Mouse (Mus musculus) hindbrain, embryonic 10.5 days (tissue): ENCODE results near the gene Mecom. TPM values are rescaled to one million over a fixed set of nuclear protein-coding genes. Genes with fewer than 3 reads are reported as not detected.

Source experiments
- DNase-seq: peaks from one replicate; pipeline ENCODE4 v3.0.0-alpha.2; 2017; ENCODE audit warnings: low spot score
- H3K27ac ChIP-seq: fragments of 300-500 bp; sonication (generic); 2 replicates; pipeline ENCODE4 v1.5.1; 2016; ENCODE audit warnings: mild to moderate bottlenecking, moderate library complexity
- H3K27me3 ChIP-seq: fragments of 300-500 bp; sonication (generic); 2 replicates; pipeline ENCODE4 v1.6.1; 2016; ENCODE audit warnings: mild to moderate bottlenecking; ENCODE audit not compliant: poor library complexity, insufficient read depth, severe bottlenecking
- H3K36me3 ChIP-seq: fragments of 300-500 bp; sonication (generic); 2 replicates; pipeline ENCODE4 v1.6.1; 2016; ENCODE audit warnings: mild to moderate bottlenecking, moderate library complexity
- H3K4me1 ChIP-seq: fragments of 300-500 bp; sonication (generic); replicated peaks from 2 replicates; pipeline ENCODE4 v1.6.1; 2016; ENCODE audit warnings: mild to moderate bottlenecking
- H3K4me3 ChIP-seq: fragments of 300-500 bp; sonication (generic); 2 replicates; pipeline ENCODE4 v1.5.1; 2016; ENCODE audit warnings: mild to moderate bottlenecking, moderate library complexity
- H3K9me3 ChIP-seq: fragments of 300-500 bp; sonication (generic); 2 replicates; pipeline ENCODE4 v1.6.1; 2016; ENCODE audit warnings: mild to moderate bottlenecking, moderate library complexity
- WGBS: fragments of 180-500 bp; shearing (Covaris S2); methylation state at CpG from one replicate; pipeline ENCODE4 v1.1.7; 2016; 5-methylcytosine and 5-hydroxymethylcytosine counted together
- polyA plus RNA-seq: library from polyadenylated mRNA; unstranded; fragments of >200 nt; fragmentation: Nextera tagmentation; extraction: Ambion mirVana; gene quantifications from 2 replicates; pipeline ENCODE4 v1.2.1, GENCODE M21; 2016

The Mecom gene
- polyA plus RNA-seq, 1 experiment from 2014 or later: 25.8 TPM

DNA sequence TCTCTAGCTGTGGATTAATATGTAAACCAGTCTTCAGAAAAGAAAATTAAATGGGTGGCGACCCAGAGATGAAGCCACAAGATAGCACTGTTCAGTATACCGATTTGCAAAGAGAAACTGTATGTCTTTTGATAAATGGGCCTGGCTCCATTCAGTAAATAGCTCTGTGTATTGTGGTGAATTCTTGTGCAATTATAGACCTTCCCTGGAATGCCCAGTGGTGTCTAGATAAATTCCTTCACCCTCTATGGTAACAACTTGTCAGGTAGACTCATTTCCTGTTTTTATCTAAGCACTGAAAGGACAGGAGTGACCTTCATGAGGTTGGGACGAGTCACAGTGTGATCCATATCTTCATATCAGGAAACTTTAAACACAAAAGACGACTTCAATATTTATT lies 571.2 kb downstream of the Mecom start:
- no peaks in the 10 kb centered on the region for H3K27me3 ChIP-seq
- 82% methylated on average over 4 of the region's 4 CpGs for WGBS
- DNase-seq: no peak
- peaks cover 12% of the 10 kb centered on the region; the same call in 1 of the 2 replicates for H3K36me3 ChIP-seq
- no peak overlapping the region for H3K27ac ChIP-seq
- no peaks in the 10 kb centered on the region for H3K4me1 ChIP-seq
- no peaks in the 10 kb centered on the region for H3K9me3 ChIP-seq
- no peak overlapping the region for H3K4me3 ChIP-seq

DNA sequence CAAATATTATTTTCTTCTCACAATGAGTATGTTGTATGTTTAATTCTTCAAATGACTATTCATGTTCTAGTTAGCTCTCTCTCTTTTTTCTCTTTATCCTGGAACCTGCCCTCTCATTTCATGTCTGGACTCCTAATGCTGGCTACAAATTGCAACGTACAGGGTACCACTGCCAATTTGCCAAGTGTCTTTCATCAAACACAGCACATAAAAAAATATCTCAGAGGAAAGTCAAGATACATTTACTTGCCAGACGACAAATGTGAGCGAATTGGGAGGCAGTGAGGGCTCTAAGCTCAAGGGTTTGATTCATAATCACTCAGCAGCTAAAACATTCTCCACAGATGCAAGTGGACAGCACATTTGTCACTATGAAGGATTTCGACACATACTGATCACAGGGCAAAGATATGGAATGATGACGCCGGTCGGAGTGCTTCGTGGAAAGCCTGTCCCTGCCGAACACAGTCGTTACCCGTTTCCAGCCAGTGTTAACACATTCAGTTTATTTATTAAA lies 579.3 kb downstream of the Mecom start:
- WGBS: 88% methylated on average over 11 of the region's 11 CpGs

DNA sequence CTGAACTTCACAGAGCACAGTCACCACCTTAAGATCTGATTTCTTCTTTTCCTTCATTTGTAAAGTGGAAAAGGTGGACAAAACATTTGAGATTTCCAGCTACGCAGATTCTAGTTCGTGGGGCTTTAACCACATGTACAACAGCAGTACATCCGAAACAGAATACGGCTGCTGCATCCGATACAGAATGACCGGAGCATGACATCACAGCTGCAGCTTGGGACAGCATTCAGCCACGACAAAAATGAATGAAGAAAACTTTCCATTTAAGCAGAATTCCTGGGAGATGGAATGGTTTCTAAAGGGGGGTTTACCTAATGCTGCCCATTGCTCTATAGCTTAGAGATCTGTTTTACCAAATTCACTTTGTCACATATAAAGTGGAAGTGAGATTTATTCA lies 583.9 kb downstream of the Mecom start:
- Histone ChIP-seq H3K27me3 (no peaks in the 10 kb centered on the region), H3K4me1 (no peaks in the 10 kb centered on the region), H3K27ac (no peak overlapping the region), H3K9me3 (no peaks in the 10 kb centered on the region), H3K36me3 (peaks cover 6% of the 10 kb centered on the region), H3K4me3 (no peak overlapping the region)
- WGBS: 84% methylated on average over 7 of the region's 7 CpGs
- DNase-seq: no peak

More for the DNA sequence above, 579.3 kb downstream of the Mecom start:
- Histone ChIP-seq H3K27me3 (no peaks in the 10 kb centered on the region), H3K4me3 (no peak overlapping the region), H3K4me1 (no peaks in the 10 kb centered on the region), H3K9me3 (no peaks in the 10 kb centered on the region), H3K27ac (no peak overlapping the region), H3K36me3 (peaks cover under 1% of the 10 kb centered on the region; the same call in 1 of the 2 replicates)
- no peak for DNase-seq

GRCm38 (mm10) chr3:29963447-29963846 lies 584.4 kb downstream of the Mecom start:
- WGBS: 85% methylated on average over 3 of the region's 3 CpGs
- DNase-seq: no peak
- no peaks in the 10 kb centered on the region for H3K9me3 ChIP-seq
- H3K4me1 ChIP-seq: no peaks in the 10 kb centered on the region
- peaks cover 6% of the 10 kb centered on the region for H3K36me3 ChIP-seq
- no peak overlapping the region for H3K4me3 ChIP-seq
- no peaks in the 10 kb centered on the region for H3K27me3 ChIP-seq
- H3K27ac ChIP-seq: no peak overlapping the region

GRCm38 (mm10) chr3:29959051-29959450 lies 588.8 kb downstream of the Mecom start:
- peaks cover 16% of the 10 kb centered on the region for H3K36me3 ChIP-seq
- no peaks in the 10 kb centered on the region for H3K27me3 ChIP-seq
- DNase-seq: no peak
- H3K27ac ChIP-seq: no peak overlapping the region
- WGBS: 86% methylated on average over 3 of the region's 3 CpGs
- H3K9me3 ChIP-seq: no peaks in the 10 kb centered on the region
- H3K4me3 ChIP-seq: no peak overlapping the region
- H3K4me1 ChIP-seq: no peaks in the 10 kb centered on the region

GRCm38 (mm10) chr3:29957365-29958236 lies 590.2 kb downstream of the Mecom start:
- no peaks in the 10 kb centered on the region for H3K27me3 ChIP-seq
- H3K36me3 ChIP-seq: peaks cover 14% of the 10 kb centered on the region
- no peak overlapping the region for H3K4me3 ChIP-seq
- 88% methylated on average over 10 of the region's 10 CpGs for WGBS
- DNase-seq: no peak
- H3K4me1 ChIP-seq: no peaks in the 10 kb centered on the region
- no peaks in the 10 kb centered on the region for H3K9me3 ChIP-seq
- H3K27ac ChIP-seq: no peak overlapping the region

- Histone ChIP-seq H3K9me3 (no peaks in the 10 kb centered on the region), H3K4me1 (no peaks in the 10 kb centered on the region), H3K27me3 (no peaks in the 10 kb centered on the region), H3K4me3 (no peak overlapping the region), H3K36me3 (peaks cover 14% of the 10 kb centered on the region), H3K27ac (no peak overlapping the region)
- no peak for DNase-seq
- 70% methylated on average over 3 of the region's 3 CpGs for WGBS
Observed at GRCm38 (mm10) chr3:29953269-29953668, 594.5 kb downstream of the Mecom start.

- Histone ChIP-seq H3K27me3 (no peaks in the 10 kb centered on the region), H3K9me3 (no peaks in the 10 kb centered on the region), H3K36me3 (peaks cover 5% of the 10 kb centered on the region; the same call in 1 of the 2 replicates), H3K4me1 (no peaks in the 10 kb centered on the region), H3K27ac (no peak overlapping the region), H3K4me3 (no peak overlapping the region)
- no peak for DNase-seq
- 83% methylated on average over 5 of the region's 5 CpGs for WGBS
Observed at GRCm38 (mm10) chr3:29950853-29951252, 597.0 kb downstream of the Mecom start.

DNA sequence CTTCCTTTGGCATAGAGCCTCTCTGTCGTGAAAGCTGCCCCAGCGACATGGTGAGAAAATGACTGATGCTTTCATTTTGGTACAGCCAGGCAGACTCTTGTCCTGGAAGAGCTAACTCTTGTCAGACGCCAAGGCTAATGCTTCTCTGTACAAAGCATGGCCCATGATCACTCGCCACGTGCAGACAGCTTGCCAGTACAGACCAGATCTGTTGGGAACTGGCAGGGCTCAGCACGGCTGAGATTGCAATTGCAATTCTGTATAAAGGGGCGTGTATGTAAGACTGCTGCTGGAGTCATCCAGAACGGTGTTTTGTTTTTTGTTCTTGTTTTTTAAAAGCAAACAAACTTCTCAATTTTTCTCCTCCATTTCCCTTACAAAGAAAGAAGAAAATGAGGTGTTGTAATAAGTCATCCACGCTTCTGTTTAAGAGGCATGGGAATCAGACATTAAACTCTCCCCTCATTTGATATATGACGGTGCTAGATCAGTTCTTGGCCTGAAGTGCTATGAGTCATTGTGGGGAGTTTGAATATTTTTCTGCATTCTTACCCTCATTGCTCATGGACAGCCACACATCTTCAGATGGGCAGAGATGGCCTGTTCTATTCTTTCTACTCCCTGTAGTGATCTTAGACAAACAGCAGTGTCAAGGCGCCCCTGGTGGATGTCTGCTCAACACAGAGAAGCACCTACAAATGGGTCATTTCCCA lies 644.1 kb downstream of the Mecom start:
- Histone ChIP-seq H3K4me3 (no peak overlapping the region), H3K27ac (no peak overlapping the region), H3K4me1 (no peaks in the 10 kb centered on the region), H3K9me3 (peaks cover under 1% of the 10 kb centered on the region; the same call in 1 of the 2 replicates), H3K36me3 (no peaks in the 10 kb centered on the region), H3K27me3 (no peaks in the 10 kb centered on the region)
- no peak for DNase-seq
- WGBS: 81% methylated on average over 11 of the region's 11 CpGs

Other genes with a start within 250 kb of the Mecom start
- gene Actrt3, start 51.9 kb upstream of the Mecom start, polyA plus RNA-seq: 0.14 TPM in 1 of 2 replicates, not detected in the other
- 24.3 and 28.1 TPM in 2 replicates for gene Mynn, start 54.1 kb upstream of the Mecom start, polyA plus RNA-seq
- not detected in 2 replicates for gene Lrriq4, start 96.5 kb upstream of the Mecom start, polyA plus RNA-seq
- gene Lrrc34, start 99.9 kb upstream of the Mecom start, polyA plus RNA-seq: 3.6 and 4.0 TPM in 2 replicates
- not detected in 2 replicates for gene Lrrc31, start 151.8 kb upstream of the Mecom start, polyA plus RNA-seq
- gene Samd7, start 198.3 kb upstream of the Mecom start, polyA plus RNA-seq: not detected in 2 replicates
- 40.4 and 49.0 TPM in 2 replicates for gene Sec62, start 244.9 kb upstream of the Mecom start, polyA plus RNA-seq